In genomic region chr7:35349022-35349421, GRCm38 (mm10) we compare ENCODE assay signal across 16 mouse cellular contexts. TPM values are rescaled to one million over a fixed set of nuclear protein-coding genes. Genes with fewer than 3 reads are reported as not detected.
DNase-seq lines count a peak whose midpoint lies in the region; ATAC-seq and TF ChIP-seq lines count a peak whose summit lies in the region.
"Had no signal": no experiment of that assay in that cellular context is flagged by ENCODE, and none has a peak within 500 bp of the region (broad histone marks: within the 10 kb centered on the region; RNA-seq: fewer than 3 reads in every experiment).

No protein-coding gene starts in this region.

- peak overlapping the region; percentile 39 for H3K4me2 ChIP-seq in myocyte (ENCODE audit: low read depth)
- no peak overlapping the region for H3K4me2 ChIP-seq in forebrain, embryonic 11.5 days (ENCODE audit: low read depth, low read length, severe bottlenecking)
- H3K4me2 ChIP-seq: embryonic facial prominence, embryonic 12.5 days; forebrain, embryonic 15.5 days; midbrain, embryonic 11.5 days had no signal

- no peak overlapping the region for H3K27ac ChIP-seq in forebrain, embryonic 11.5 days (ENCODE audit: low read depth, low read length)
- H3K27ac ChIP-seq: embryonic facial prominence, embryonic 12.5 days; forebrain, embryonic 15.5 days; hindbrain, embryonic 10.5 days; liver, embryonic 14.5 days had no signal

- TF ChIP-seq POLR2A in myocyte (IDR thresholded peaks at IDR 0.05; ENCODE audit: insufficient read length, low read depth): no peak

- H3K4me3 ChIP-seq in myocyte: no peak overlapping the region
- H3K4me3 ChIP-seq in forebrain, embryonic 11.5 days (ENCODE audit: low read depth, low read length): no peak overlapping the region
- H3K4me3 ChIP-seq: embryonic facial prominence, embryonic 12.5 days; erythroblast, embryonic 14.5 days; forebrain, embryonic 15.5 days; hindbrain, embryonic 10.5 days had no signal

- WGBS in forebrain, embryonic 11.5 days: 85% methylated on average over 4 of the region's 4 CpGs

- no peaks in the 10 kb centered on the region for H3K79me2 ChIP-seq in myocyte (ENCODE audit: control insufficient read depth, insufficient read depth)

- ATAC-seq in forebrain, embryonic 11.5 days (replicated peaks; ENCODE audit: low FRiP score): no peak
- ATAC-seq: forebrain, embryonic 15.5 days had no signal

- no peak overlapping the region for H3ac ChIP-seq in myocyte (ENCODE audit: control insufficient read depth, insufficient read length)

- H3K27me3 ChIP-seq in myocyte (ENCODE audit: control insufficient read depth, insufficient read depth, insufficient read length): no peaks in the 10 kb centered on the region
- H3K27me3 ChIP-seq in forebrain, embryonic 11.5 days (ENCODE audit: control insufficient read depth, insufficient read depth, low read length): no peaks in the 10 kb centered on the region
- H3K27me3 ChIP-seq: embryonic facial prominence, embryonic 12.5 days; forebrain, embryonic 15.5 days had no signal

- no peak overlapping the region for H3K9ac ChIP-seq in forebrain, embryonic 11.5 days (ENCODE audit: low read length)
- H3K9ac ChIP-seq: embryonic facial prominence, embryonic 12.5 days; forebrain, embryonic 15.5 days; liver, embryonic 14.5 days had no signal

- no peaks in the 10 kb centered on the region for H3K4me1 ChIP-seq in forebrain, embryonic 11.5 days (replicated peaks; ENCODE audit: control insufficient read depth, insufficient read depth, low read length)
- H3K4me1 ChIP-seq: embryonic facial prominence, embryonic 12.5 days; forebrain, embryonic 15.5 days had no signal

- peak; percentile 61 for DNase-seq in 3134 (ENCODE audit: extremely low read depth, insufficient read length, low spot score)
- DNase-seq in 416B (ENCODE audit: low read depth): peak; percentile 65
- peak; percentile 57 for DNase-seq in adrenal gland, postnatal 14 days
- DNase-seq in forebrain, embryonic 11.5 days (ENCODE audit: low spot score): no peak
- no peak for DNase-seq in heart, postnatal 14 days
- no peak for DNase-seq in urinary bladder, adult 18-20 months (ENCODE audit: low spot score in 2 of 2)
- DNase-seq: cerebellum, postnatal 10 days; kidney, postnatal 36 days; left cerebral cortex, postnatal 4 days had no signal

- intact Hi-C loops in heart, postnatal 14 days (cut with DNase I): no loop called here

- H3K9me3 ChIP-seq in forebrain, embryonic 11.5 days (ENCODE audit: control insufficient read depth, low read length): no peaks in the 10 kb centered on the region
- H3K9me3 ChIP-seq: embryonic facial prominence, embryonic 12.5 days; forebrain, embryonic 15.5 days; hindbrain, embryonic 10.5 days had no signal

- no peaks in the 10 kb centered on the region for H3K36me3 ChIP-seq in myocyte (ENCODE audit: control insufficient read depth, insufficient read depth)
- H3K36me3 ChIP-seq in forebrain, embryonic 11.5 days (ENCODE audit: control insufficient read depth, insufficient read depth, low read length): no peaks in the 10 kb centered on the region
- H3K36me3 ChIP-seq: embryonic facial prominence, embryonic 12.5 days; forebrain, embryonic 15.5 days; hindbrain, embryonic 10.5 days had no signal

TF ChIP-seq in myocyte, 11 proteins besides CTCF, POLR2A, EP300 and RAD21:
- no peak for TF ChIP-seq TCF12 (IDR thresholded peaks at IDR 0.05; ENCODE audit: insufficient read depth, poor library complexity, severe bottlenecking)
- TF ChIP-seq CEBPB (IDR thresholded peaks at IDR 0.05; ENCODE audit: insufficient read depth, poor library complexity, severe bottlenecking): no peak
- TF ChIP-seq MAX (IDR thresholded peaks at IDR 0.05; ENCODE audit: low read depth): no peak
- no peak for TF ChIP-seq E2F4 (IDR thresholded peaks at IDR 0.05; ENCODE audit: insufficient read depth)
- no peak for TF ChIP-seq POLR2AphosphoS2 (IDR thresholded peaks at IDR 0.05; ENCODE audit: insufficient read length, low read depth)
- TF ChIP-seq MYOD1 (IDR thresholded peaks at IDR 0.05; ENCODE audit: control insufficient read depth in 1 of 3, insufficient read length in 2 of 3, low read depth in 2 of 3): no peak
- no peak for TF ChIP-seq MYOG (IDR thresholded peaks at IDR 0.05; ENCODE audit: control insufficient read depth in 1 of 3, insufficient read depth in 1 of 3, insufficient read length in 2 of 3, low read depth in 2 of 3)
- TF ChIP-seq REST (IDR thresholded peaks at IDR 0.05; ENCODE audit: insufficient read depth, insufficient read length): no peak
- no peak for TF ChIP-seq USF1 (IDR thresholded peaks at IDR 0.05; ENCODE audit: low read depth)
- TF ChIP-seq TCF3 (IDR thresholded peaks at IDR 0.05; ENCODE audit: insufficient read length, low read depth): no peak
- no peak for TF ChIP-seq SRF (IDR thresholded peaks at IDR 0.05; ENCODE audit: control insufficient read depth, insufficient read length, low read depth)

RNA-seq across cellular contexts. Expression of gene Rhpn2, which starts 15.1 kb away (rescaled TPM):
- total RNA-seq in adrenal gland, postnatal 14 days (2021): 2.8 and 4.7 TPM in 2 replicates
- 0.66 TPM for polyA plus RNA-seq in myocyte (2012; fragmentation: generic; extraction: Trizol)
- 1.6 and 2.9 TPM in 2 replicates for polyA plus RNA-seq in forebrain, embryonic 11.5 days (2014; fragmentation: Nextera tagmentation; extraction: Ambion mirVana)
- 1 to 10 TPM; 5.0 to 6.0 TPM for total RNA-seq in heart, postnatal 14 days (2021)

RNA-seq across cellular contexts. Expression of gene Gpatch1, which starts 30.8 kb away (rescaled TPM):
- 14.0 and 17.1 TPM in 2 replicates for total RNA-seq in adrenal gland, postnatal 14 days (2021)
- polyA plus RNA-seq in myocyte (2012; fragmentation: generic; extraction: Trizol): 4.8 TPM
- polyA plus RNA-seq in forebrain, embryonic 11.5 days (2014; fragmentation: Nextera tagmentation; extraction: Ambion mirVana): 19.5 and 19.7 TPM in 2 replicates
- 10 to 100 TPM in 1 of 2 experiments, 1 to 10 TPM in 1; 9.6 to 10.4 TPM for total RNA-seq in heart, postnatal 14 days (2021)

RNA-seq across cellular contexts. Expression of gene Faap24, which starts 47.6 kb away (rescaled TPM):
- total RNA-seq in adrenal gland, postnatal 14 days (2021): 5.6 and 8.4 TPM in 2 replicates
- 6.8 TPM for polyA plus RNA-seq in myocyte (2012; fragmentation: generic; extraction: Trizol)
- 26.4 and 27.2 TPM in 2 replicates for polyA plus RNA-seq in forebrain, embryonic 11.5 days (2014; fragmentation: Nextera tagmentation; extraction: Ambion mirVana)
- 1 to 10 TPM; 1.6 to 2.9 TPM for total RNA-seq in heart, postnatal 14 days (2021)

RNA-seq across cellular contexts. Expression of gene Cep89, which starts 47.8 kb away (rescaled TPM):
- total RNA-seq in adrenal gland, postnatal 14 days (2021): 16.9 and 18.4 TPM in 2 replicates
- polyA plus RNA-seq in myocyte (2012; fragmentation: generic; extraction: Trizol): 14.7 TPM
- polyA plus RNA-seq in forebrain, embryonic 11.5 days (2014; fragmentation: Nextera tagmentation; extraction: Ambion mirVana): 58.2 and 61.7 TPM in 2 replicates
- 10 to 100 TPM; 14.1 to 15.4 TPM for total RNA-seq in heart, postnatal 14 days (2021)

Comparison
In these comparisons a context has a peak if more than half of its experiments do, and no peak if none do; other contexts are left out.
1. DNase-seq: peak in 3134 (single experiment), 416B (single experiment) and adrenal gland, postnatal 14 days (single experiment); none in forebrain, embryonic 11.5 days (single experiment), heart, postnatal 14 days (0 of 2) and urinary bladder, adult 18-20 months (0 of 2).